Mouse (Mus musculus) liver, embryonic 15.5 days (tissue): ENCODE results near the gene Fthl17f. TPM values are rescaled to one million over a fixed set of nuclear protein-coding genes. Genes with fewer than 3 reads are reported as not detected.

Source experiments
- polyA plus RNA-seq: library from polyadenylated mRNA; unstranded; fragments of >200 nt; fragmentation: Nextera tagmentation; extraction: Ambion mirVana; gene quantifications from 2 replicates; pipeline ENCODE4 v1.2.1, GENCODE M21; 2015

Gene Fthl17f
- polyA plus RNA-seq, 1 experiment from 2014 or later, result not detected

Other genes starting within 250 kb of the Fthl17f start
- not detected in 2 replicates for gene Gm6592, start 219.0 kb upstream of the Fthl17f start, polyA plus RNA-seq
- gene Gm5751, start 188.8 kb upstream of the Fthl17f start, polyA plus RNA-seq, result not detected in 2 replicates
- 0.13 and 0.15 TPM in 2 replicates for gene B630019K06Rik, start 170.6 kb upstream of the Fthl17f start, polyA plus RNA-seq
- gene Fthl17b, start 100.0 kb upstream of the Fthl17f start, polyA plus RNA-seq, result not detected in 2 replicates
- not detected in 2 replicates for gene Fthl17c, start 86.5 kb upstream of the Fthl17f start, polyA plus RNA-seq
- gene Fthl17d, start 76.3 kb upstream of the Fthl17f start, polyA plus RNA-seq, result not detected in 2 replicates
- not detected in 2 replicates for gene Fthl17e, start 29.5 kb upstream of the Fthl17f start, polyA plus RNA-seq
- not detected in 2 replicates for gene 4930402K13Rik, start 41.5 kb downstream of the Fthl17f start, polyA plus RNA-seq
- 0.24 and 0.28 TPM in 2 replicates for gene Lancl3, start 136.9 kb downstream of the Fthl17f start, polyA plus RNA-seq
- gene Gm14862, start 193.9 kb downstream of the Fthl17f start, polyA plus RNA-seq, result 2.6 and 3.4 TPM in 2 replicates
- 24.3 and 25.4 TPM in 2 replicates for gene Xk, start 209.7 kb downstream of the Fthl17f start, polyA plus RNA-seq
- gene H2al1m, start 220.7 kb downstream of the Fthl17f start, polyA plus RNA-seq, result 2.1 and 2.6 TPM in 2 replicates